Mouse (Mus musculus) kidney, postnatal 0 days (tissue): Measurements from ENCODE around the gene Gm21983. TPM values are rescaled to one million over a fixed set of nuclear protein-coding genes. Genes with fewer than 3 reads are reported as not detected.
A peak's percentile ranks its signal among the peaks of the same experiment; 100 is the strongest.

Experiments used
- ATAC-seq: fragments of 200-750 bp; cut with Nextera tagmentation; replicated peaks from 2 replicates; pipeline ENCODE4 v1.8.0; 2017; ENCODE audit warnings: low read depth, moderate number of reproducible peaks, moderate TSS enrichment, moderate library complexity; ENCODE audit not compliant: low FRiP score
- DNase-seq: peaks from one replicate; pipeline ENCODE4 v3.0.0-alpha.2; 2016; ENCODE audit warnings: low spot score
- H3K27ac ChIP-seq: fragments of 300-500 bp; sonication (generic); 2 replicates; pipeline ENCODE4 v1.5.1; 2014; ENCODE audit warnings: mild to moderate bottlenecking
- H3K27me3 ChIP-seq: fragments of 300-500 bp; sonication (generic); 2 replicates; pipeline ENCODE4 v1.6.1; 2014; ENCODE audit warnings: low read length, mixed read lengths; ENCODE audit not compliant: insufficient read depth
- H3K36me3 ChIP-seq: fragments of 300-500 bp; sonication (generic); 2 replicates; pipeline ENCODE4 v1.6.1; 2014; ENCODE audit warnings: low read length, mixed read lengths; ENCODE audit not compliant: insufficient read depth
- H3K4me1 ChIP-seq: fragments of 300-500 bp; sonication (generic); replicated peaks from 2 replicates; pipeline ENCODE4 v1.6.1; 2014; ENCODE audit warnings: antibody characterized with exemption, low read length, mixed read lengths; ENCODE audit not compliant: insufficient read depth
- H3K4me2 ChIP-seq: fragments of 300-500 bp; sonication (generic); 2 replicates; pipeline ENCODE4 v1.6.1; 2014; ENCODE audit warnings: mild to moderate bottlenecking, low read length, moderate library complexity, mixed read lengths
- H3K4me3 ChIP-seq: fragments of 300-500 bp; sonication (generic); replicated peaks from 2 replicates; pipeline ENCODE4 v1.5.1; 2014; ENCODE audit warnings: low read depth, low read length
- H3K9ac ChIP-seq: fragments of 300-500 bp; sonication (generic); 2 replicates; pipeline ENCODE4 v1.6.1; 2014; ENCODE audit warnings: low read depth, low read length
- H3K9me3 ChIP-seq: fragments of 300-500 bp; sonication (generic); replicated peaks from 2 replicates; pipeline ENCODE4 v1.6.1; 2016; ENCODE audit warnings: low read length, inconsistent platforms, mixed read lengths
- CTCF ChIP-seq: IDR thresholded peaks from 2 replicates; pipeline ENCODE4 v1.5.1; 2016; ENCODE audit warnings: antibody characterized with exemption, low read depth, mild to moderate bottlenecking, moderate library complexity
- WGBS: fragments of 180-500 bp; shearing (Covaris S2); extraction: QIAGEN DNeasy Blood & Tissue Kit; methylation state at CpG from one replicate; pipeline ENCODE4 v1.1.7; 2014; 5-methylcytosine and 5-hydroxymethylcytosine counted together
- polyA plus RNA-seq: library from polyadenylated mRNA; unstranded; fragments of >200 nt; fragmentation: Nextera tagmentation; extraction: Ambion mirVana; gene quantifications from 2 replicates; pipeline ENCODE4 v1.2.1, GENCODE M21; 2015

The Gm21983 gene
- polyA plus RNA-seq, 1 experiment from 2014 or later = 0.30 TPM

DNA sequence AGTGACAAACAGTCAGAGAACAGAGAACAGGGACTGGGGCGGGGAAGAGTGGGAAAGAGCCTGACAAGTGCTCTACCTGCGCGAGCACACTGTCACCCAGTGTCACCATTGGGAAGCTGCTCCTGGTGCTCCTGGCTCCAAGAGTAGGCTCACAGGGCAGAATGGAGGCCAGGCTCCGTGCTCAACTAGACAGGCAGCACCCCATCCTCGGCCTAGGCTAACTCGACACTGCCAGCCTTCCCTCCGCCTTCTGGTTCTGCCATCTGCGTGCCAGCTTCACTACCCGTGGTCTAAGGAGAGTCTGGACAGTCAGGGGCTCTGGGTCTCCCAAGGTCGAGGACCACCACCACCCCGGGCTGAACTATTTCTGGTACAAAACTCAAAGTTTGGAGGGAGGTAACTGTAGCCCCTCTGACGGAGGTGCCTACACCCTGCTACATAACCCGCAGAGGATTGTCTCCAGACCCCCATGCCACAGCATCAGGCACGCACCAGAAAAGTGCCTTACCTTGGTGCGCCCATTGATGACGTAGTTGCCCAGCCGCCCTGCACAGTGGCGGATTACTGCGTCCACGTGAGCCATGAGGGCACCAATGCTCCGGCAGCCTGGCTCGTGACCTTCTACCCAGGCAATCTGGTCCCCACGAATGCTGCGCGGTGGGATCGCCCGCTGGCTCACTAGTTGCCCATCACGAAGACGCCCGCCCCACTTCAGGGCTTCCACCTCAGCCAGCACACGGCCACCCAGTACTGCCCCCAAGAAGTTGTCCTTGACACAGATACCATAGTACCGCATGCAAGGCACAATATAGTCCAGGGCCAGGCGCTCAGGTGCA is 16.6 kb downstream of the Gm21983 start:
- H3K4me2 ChIP-seq = peak overlapping the region; percentile 66; the same call in 1 of the 2 replicates
- H3K4me1 ChIP-seq = peaks cover 35% of the 10 kb centered on the region; the same call in 1 of the 2 replicates
- H3K9ac ChIP-seq = peak overlapping the region; percentile 69; the same call in 1 of the 2 replicates
- DNase-seq = no peak
- 84% methylated on average over 33 of the region's 33 CpGs for WGBS
- TF ChIP-seq CTCF = no peak
- no peak overlapping the region for H3K27ac ChIP-seq
- no peaks in the 10 kb centered on the region for H3K27me3 ChIP-seq
- H3K36me3 ChIP-seq = peaks cover 3% of the 10 kb centered on the region; the same call in 1 of the 2 replicates
- H3K4me3 ChIP-seq = peak overlapping the region; percentile 62; the same call in 1 of the 2 replicates
- H3K9me3 ChIP-seq = no peaks in the 10 kb centered on the region
- no peak for ATAC-seq

DNA sequence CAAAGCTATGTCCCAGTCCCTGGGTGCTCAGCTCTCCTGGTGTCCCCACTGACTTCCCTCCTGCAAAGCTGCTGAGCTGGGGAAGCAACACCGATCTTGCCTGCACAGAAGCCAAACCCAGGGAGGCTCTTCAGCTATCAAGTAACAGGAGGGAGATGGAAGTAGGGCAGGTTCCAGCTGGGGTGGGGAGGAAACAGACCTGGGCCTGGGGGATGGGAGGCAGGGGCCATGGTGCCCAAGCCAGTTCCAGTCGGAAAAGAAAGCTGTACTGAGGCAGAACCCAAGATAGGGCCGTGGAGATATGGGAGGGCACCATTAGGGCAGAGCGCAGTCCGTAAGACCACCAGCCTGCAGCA is 17.5 kb downstream of the Gm21983 start:
- Histone ChIP-seq H3K36me3 (peaks cover 10% of the 10 kb centered on the region; the same call in 1 of the 2 replicates), H3K9me3 (no peaks in the 10 kb centered on the region), H3K27ac (0 out of 2 replicates have a peak overlapping the region, but pooled peaks have one; percentile 2), H3K9ac (0 out of 2 replicates have a peak overlapping the region, but pooled peaks have one; percentile 31), H3K4me3 (0 out of 2 replicates have a peak overlapping the region, but pooled peaks have one; percentile 3), H3K4me2 (peak overlapping the region; percentile 66; the same call in 1 of the 2 replicates), H3K27me3 (no peaks in the 10 kb centered on the region), H3K4me1 (peaks cover 34% of the 10 kb centered on the region; the same call in 1 of the 2 replicates)
- 52% methylated on average over 5 of the region's 5 CpGs for WGBS
- DNase-seq = peak; percentile 30
- no peak for TF ChIP-seq CTCF
- no peak for ATAC-seq

DNA sequence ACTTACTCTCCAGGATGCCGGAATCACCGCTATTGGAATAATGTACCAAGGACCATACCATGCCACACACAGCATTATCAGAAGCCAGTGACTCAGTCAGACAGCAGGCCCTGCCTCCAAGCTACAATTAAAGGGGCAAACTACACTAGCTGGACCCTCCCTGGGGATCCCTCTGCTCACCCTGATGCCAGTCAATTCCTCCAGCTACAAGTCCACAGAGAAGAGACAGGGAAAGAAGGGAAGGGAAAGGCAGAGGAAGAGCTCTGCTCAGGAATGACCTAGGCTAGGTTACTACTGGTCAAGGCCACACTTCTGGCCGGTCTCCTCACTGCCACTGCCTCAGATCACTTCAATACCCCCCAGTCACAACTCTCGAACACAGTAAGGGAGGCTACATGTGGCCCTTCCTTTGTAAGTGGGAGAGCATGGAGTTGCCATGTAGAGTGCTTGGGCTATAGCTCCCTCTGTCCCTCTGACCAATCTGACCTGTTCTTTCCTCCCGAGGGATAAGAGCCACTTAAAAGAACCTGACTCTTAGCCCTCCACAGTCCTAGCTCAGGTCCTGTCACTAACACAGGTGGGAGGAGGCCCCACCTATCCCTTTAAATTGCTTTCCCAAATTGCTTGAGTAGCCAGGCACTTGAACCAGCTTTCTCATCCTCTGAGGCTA is 18.0 kb downstream of the Gm21983 start:
- no peak for DNase-seq
- no peaks in the 10 kb centered on the region for H3K27me3 ChIP-seq
- H3K9me3 ChIP-seq = no peaks in the 10 kb centered on the region
- H3K9ac ChIP-seq = 0 out of 2 replicates have a peak overlapping the region, but pooled peaks have one; percentile 31
- H3K4me2 ChIP-seq = peak overlapping the region; percentile 66; the same call in 1 of the 2 replicates
- no peak overlapping the region for H3K4me3 ChIP-seq
- 0 out of 2 replicates have a peak overlapping the region, but pooled peaks have one; percentile 2 for H3K27ac ChIP-seq
- no peak for TF ChIP-seq CTCF
- H3K4me1 ChIP-seq = peaks cover 31% of the 10 kb centered on the region; the same call in 1 of the 2 replicates
- WGBS = 80% methylated on average over 5 of the region's 5 CpGs
- H3K36me3 ChIP-seq = peaks cover 15% of the 10 kb centered on the region
- ATAC-seq = no peak

DNA sequence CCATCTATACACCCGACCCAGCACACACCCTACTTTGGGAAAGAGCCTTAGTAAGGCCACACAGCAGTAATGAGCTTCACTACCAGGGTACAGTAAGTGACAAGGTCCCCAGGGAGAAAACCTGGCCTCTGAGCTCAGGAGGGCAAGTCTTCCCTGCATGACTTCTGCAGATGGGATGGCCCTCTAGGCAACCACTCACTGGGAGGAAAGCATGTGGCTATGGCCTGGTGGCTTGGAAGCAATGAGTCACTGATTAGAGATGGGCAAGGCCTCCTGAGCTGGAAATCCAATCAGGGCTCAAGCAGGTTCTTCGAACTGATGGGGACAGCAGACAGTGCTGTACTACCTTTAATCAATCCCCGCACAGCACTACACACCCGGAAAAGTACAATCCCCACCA is 19.1 kb downstream of the Gm21983 start:
- Histone ChIP-seq H3K27ac (no peak overlapping the region), H3K36me3 (peaks cover 22% of the 10 kb centered on the region), H3K9ac (no peak overlapping the region), H3K27me3 (no peaks in the 10 kb centered on the region), H3K4me1 (peaks cover 31% of the 10 kb centered on the region; the same call in 1 of the 2 replicates), H3K9me3 (no peaks in the 10 kb centered on the region), H3K4me3 (no peak overlapping the region), H3K4me2 (no peak overlapping the region)
- WGBS = 82% methylated on average over 4 of the region's 4 CpGs
- DNase-seq (peak; percentile 29), ATAC-seq (no peak)
- TF ChIP-seq CTCF = no peak

DNA sequence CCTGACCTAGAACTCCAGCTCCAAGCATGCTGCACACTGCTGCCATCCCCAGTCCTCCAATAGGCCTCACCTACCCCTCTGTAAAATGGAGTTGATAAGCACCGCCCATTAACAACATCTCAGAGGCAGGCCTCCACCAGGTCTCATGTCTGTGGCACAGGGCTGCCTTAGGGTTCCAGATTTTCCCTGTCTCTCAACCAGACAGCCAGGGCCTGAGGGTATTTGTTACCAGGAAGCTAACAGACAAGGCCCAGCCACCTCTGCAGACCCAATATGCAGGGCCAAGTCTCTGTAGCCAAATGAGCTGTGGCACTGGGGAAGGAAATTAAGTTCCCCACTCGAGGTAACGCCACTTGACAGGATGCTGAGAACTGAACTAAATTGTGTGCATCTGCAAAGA is 20.0 kb downstream of the Gm21983 start:
- peaks cover 22% of the 10 kb centered on the region for H3K36me3 ChIP-seq
- H3K4me2 ChIP-seq = no peak overlapping the region
- H3K27me3 ChIP-seq = no peaks in the 10 kb centered on the region
- no peak overlapping the region for H3K9ac ChIP-seq
- H3K4me1 ChIP-seq = peaks cover 31% of the 10 kb centered on the region; the same call in 1 of the 2 replicates
- ATAC-seq (no peak), DNase-seq (no peak)
- H3K27ac ChIP-seq = peak overlapping the region; percentile 27; the same call in 1 of the 2 replicates
- H3K9me3 ChIP-seq = no peaks in the 10 kb centered on the region
- no peak overlapping the region for H3K4me3 ChIP-seq
- WGBS = 83% methylated on average over 3 of the region's 3 CpGs
- TF ChIP-seq CTCF = no peak

DNA sequence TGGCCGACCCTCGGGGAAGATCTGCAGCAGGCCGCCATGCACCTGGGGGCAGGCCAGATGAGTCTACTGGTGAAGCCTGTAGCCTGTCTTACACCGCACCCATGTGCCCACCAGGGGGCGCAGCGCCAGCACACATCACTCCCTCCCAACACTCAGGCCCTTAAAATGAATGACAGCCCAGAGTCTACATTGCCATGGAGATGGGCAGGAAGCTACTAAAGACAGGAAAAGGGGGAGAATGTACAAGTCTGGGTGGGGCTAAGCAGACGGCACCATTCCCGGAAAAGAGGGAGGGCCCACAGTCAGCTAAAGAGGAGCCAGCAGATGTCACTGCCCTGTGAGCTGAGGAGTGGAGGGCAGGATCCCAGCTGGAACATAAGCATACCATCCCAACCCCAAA is 21.0 kb downstream of the Gm21983 start:
- H3K27ac ChIP-seq = peak overlapping the region; percentile 27; the same call in 1 of the 2 replicates
- H3K27me3 ChIP-seq = no peaks in the 10 kb centered on the region
- H3K4me3 ChIP-seq = no peak overlapping the region
- DNase-seq (peak; percentile 98), ATAC-seq (peak; percentile 93)
- WGBS = 9% methylated on average over 8 of the region's 8 CpGs
- H3K36me3 ChIP-seq = peaks cover 18% of the 10 kb centered on the region
- H3K4me1 ChIP-seq = peaks cover 24% of the 10 kb centered on the region; the same call in 1 of the 2 replicates
- H3K4me2 ChIP-seq = no peak overlapping the region
- H3K9me3 ChIP-seq = no peaks in the 10 kb centered on the region
- H3K9ac ChIP-seq = no peak overlapping the region
- TF ChIP-seq CTCF = peak; percentile 99
